Mouse (Mus musculus) spleen, postnatal 36 days (tissue): Measurements from ENCODE around the gene H2-K1.
"Not testable (repeated sequence)": the region's sequence is repeated elsewhere in the genome, so short reads cannot be mapped to it uniquely, and the experiment has no call there.

Experiments
- DNase-seq, 2 experiments: peaks; one replicate each; pipeline ENCODE4 v3.0.0; 2022; ENCODE audit warnings: low spot score in 2 of 2, mixed read lengths in 1 of 2

Gene H2-K1

GRCm38 (mm10) chr17:33954646-33955554 lies 45.2 kb downstream of the H2-K1 start:
- DNase-seq: peak; percentile 34 to 49

GRCm38 (mm10) chr17:33953961-33954565 lies 46.1 kb downstream of the H2-K1 start:
- DNase-seq: no peak

- no peak for DNase-seq
Measured at GRCm38 (mm10) chr17:33953310-33953709, 46.8 kb downstream of the H2-K1 start.

GRCm38 (mm10) chr17:33952879-33953278 lies 47.3 kb downstream of the H2-K1 start:
- DNase-seq: no peak

GRCm38 (mm10) chr17:33952015-33952414 lies 48.1 kb downstream of the H2-K1 start:
- not testable (repeated sequence) for DNase-seq

- DNase-seq: peak; percentile 77 to 78
Measured at GRCm38 (mm10) chr17:33951021-33951946, 48.9 kb downstream of the H2-K1 start, which contains the start of gene B3galt4. B3galt4 (minus strand) TSS chr17:33951488.

GRCm38 (mm10) chr17:33950131-33950625 lies 50.0 kb downstream of the H2-K1 start:
- no peak for DNase-seq

GRCm38 (mm10) chr17:33948905-33949537 lies 51.1 kb downstream of the H2-K1 start:
- no peak for DNase-seq

GRCm38 (mm10) chr17:33948090-33948904 lies 51.9 kb downstream of the H2-K1 start:
- DNase-seq: no peak

GRCm38 (mm10) chr17:33947430-33948089 lies 52.6 kb downstream of the H2-K1 start:
- no peak for DNase-seq
